Mouse (Mus musculus) hindbrain, postnatal 0 days (tissue): ENCODE results near the gene Hoxa4. TPM values are rescaled to one million over a fixed set of nuclear protein-coding genes. Genes with fewer than 3 reads are reported as not detected.

Experiments
- ATAC-seq: fragments of 200-750 bp; cut with Nextera tagmentation; 2 replicates; pipeline ENCODE4 v1.8.0; 2017; ENCODE audit warnings: mild to moderate bottlenecking, moderate TSS enrichment, moderate library complexity
- DNase-seq: peaks from one replicate; pipeline ENCODE4 v3.0.0-alpha.2; 2015; ENCODE audit warnings: low spot score
- H3K27ac ChIP-seq: fragments of 300-500 bp; sonication (generic); 2 replicates; pipeline ENCODE4 v1.5.1; 2014; ENCODE audit warnings: mild to moderate bottlenecking
- H3K27me3 ChIP-seq: fragments of 300-500 bp; sonication (generic); 2 replicates; pipeline ENCODE4 v1.6.1; 2014; ENCODE audit warnings: low read length, mixed read lengths; ENCODE audit not compliant: insufficient read depth
- H3K36me3 ChIP-seq: fragments of 300-500 bp; sonication (generic); 2 replicates; pipeline ENCODE4 v1.6.1; 2014; ENCODE audit warnings: low read length, mixed read lengths; ENCODE audit not compliant: insufficient read depth
- H3K4me1 ChIP-seq: fragments of 300-500 bp; sonication (generic); 2 replicates; pipeline ENCODE4 v1.6.1; 2014; ENCODE audit warnings: antibody characterized with exemption, low read length, mixed read lengths; ENCODE audit not compliant: insufficient read depth
- H3K4me2 ChIP-seq: fragments of 300-500 bp; sonication (generic); 2 replicates; pipeline ENCODE4 v1.6.1; 2014; ENCODE audit warnings: low read depth, mild to moderate bottlenecking, low read length, moderate library complexity, mixed read lengths
- H3K4me3 ChIP-seq: fragments of 300-500 bp; sonication (generic); 2 replicates; pipeline ENCODE4 v1.5.1; 2014; ENCODE audit warnings: low read length
- H3K9ac ChIP-seq: fragments of 300-500 bp; sonication (generic); replicated peaks from 2 replicates; pipeline ENCODE4 v1.6.1; 2014; ENCODE audit warnings: mild to moderate bottlenecking, low read length, moderate library complexity, mixed read lengths
- H3K9me3 ChIP-seq: fragments of 300-500 bp; sonication (generic); 2 replicates; pipeline ENCODE4 v1.6.1; 2016; ENCODE audit warnings: low read length, mixed read lengths
- CTCF ChIP-seq: IDR thresholded peaks from 2 replicates; pipeline ENCODE4 v1.5.1; 2016; ENCODE audit warnings: antibody characterized with exemption, control low read depth, low read depth
- WGBS: fragments of 180-500 bp; shearing (Covaris S2); extraction: QIAGEN DNeasy Blood & Tissue Kit; methylation state at CpG from one replicate; pipeline ENCODE4 v1.1.7; 2014; 5-methylcytosine and 5-hydroxymethylcytosine counted together
- polyA plus RNA-seq: library from polyadenylated mRNA; unstranded; fragments of >200 nt; fragmentation: Nextera tagmentation; extraction: Ambion mirVana; gene quantifications from 2 replicates; pipeline ENCODE4 v1.2.1, GENCODE M21; 2015
- total RNA-seq: library from RNA; depleted of rRNA; stranded (reverse); fragments of >200 nt; gene quantifications from 2 replicates; pipeline ENCODE4 v1.2.3, GENCODE M21; 2014

Gene Hoxa4
- total and polyA plus RNA-seq, 2 experiments from 2014 or later, result 4.8 to 12.0 TPM

GRCm38 (mm10) chr6:52170166-52170897 is 21.2 kb downstream of the Hoxa4 start:
- H3K4me3 ChIP-seq, result peak overlapping the region; percentile 9
- WGBS, result 3% methylated on average over 40 of the region's 40 CpGs
- no peaks in the 10 kb centered on the region for H3K9me3 ChIP-seq
- H3K27ac ChIP-seq, result peak overlapping the region; percentile 82
- TF ChIP-seq CTCF, result no peak
- H3K9ac ChIP-seq, result peak overlapping the region; percentile 40
- H3K4me2 ChIP-seq, result peak overlapping the region; percentile 93
- peaks cover 10% of the 10 kb centered on the region; the same call in 1 of the 2 replicates for H3K4me1 ChIP-seq
- H3K36me3 ChIP-seq, result no peaks in the 10 kb centered on the region
- peaks cover 54% of the 10 kb centered on the region for H3K27me3 ChIP-seq
- ATAC-seq (no peak), DNase-seq (peak; percentile 58)

GRCm38 (mm10) chr6:52169499-52170165 is 21.9 kb downstream of the Hoxa4 start:
- H3K4me1 ChIP-seq, result peaks cover 10% of the 10 kb centered on the region; the same call in 1 of the 2 replicates
- peak overlapping the region; percentile 93 for H3K4me2 ChIP-seq
- WGBS, result 7% methylated on average over 16 of the region's 16 CpGs

DNA sequence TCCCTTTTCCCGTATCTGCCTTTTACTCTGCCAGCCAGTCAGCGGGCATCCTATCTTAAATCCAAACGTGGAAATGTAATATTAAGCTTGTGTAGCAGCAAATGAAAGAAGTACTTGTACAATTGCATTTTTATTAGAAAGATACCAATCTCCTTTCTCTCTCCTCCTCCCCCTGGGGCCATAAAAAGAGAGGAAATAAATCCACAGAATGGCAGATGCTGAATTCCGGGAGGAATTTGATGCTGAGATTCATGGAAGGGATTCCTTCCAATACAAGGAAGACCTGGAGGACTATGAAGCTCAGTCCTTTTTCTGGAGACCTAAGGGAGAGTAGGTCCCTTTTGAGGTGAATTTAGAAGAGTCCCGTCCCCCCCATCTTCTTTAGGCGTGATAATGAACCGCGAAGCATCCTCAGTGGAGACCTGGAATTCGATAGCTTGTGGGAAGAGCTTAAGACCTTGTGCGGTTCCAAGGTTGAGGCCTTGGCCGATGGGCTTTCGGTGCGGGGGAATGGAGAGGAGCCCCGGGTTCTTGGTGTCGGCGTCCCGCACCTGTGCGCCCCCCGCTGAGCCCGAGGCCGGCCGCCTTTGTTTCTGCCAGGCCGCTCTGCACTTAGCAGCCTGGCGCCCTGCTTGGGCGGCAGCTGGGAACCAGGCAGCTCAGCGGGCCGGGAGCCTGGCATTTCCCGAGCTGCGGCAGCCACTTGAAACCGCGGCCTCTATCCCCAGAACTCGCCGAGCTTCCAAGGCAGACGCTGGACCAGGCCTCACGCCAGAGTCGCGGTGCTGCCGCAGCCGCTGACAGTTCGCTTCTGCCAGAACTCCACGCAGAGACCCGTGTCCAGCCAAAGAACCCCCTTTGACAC is 23.1 kb downstream of the Hoxa4 start:
- ATAC-seq, result no peak
- Histone ChIP-seq H3K4me3 (peak overlapping the region; percentile 37), H3K36me3 (no peaks in the 10 kb centered on the region), H3K27ac (peak overlapping the region; percentile 89), H3K4me1 (peaks cover 10% of the 10 kb centered on the region; the same call in 1 of the 2 replicates), H3K9me3 (no peaks in the 10 kb centered on the region), H3K4me2 (peak overlapping the region; percentile 93), H3K9ac (peak overlapping the region; percentile 67), H3K27me3 (peaks cover 43% of the 10 kb centered on the region)
- DNase-seq, result peak; percentile 46
- WGBS, result 2% methylated on average over 41 of the region's 42 CpGs
- no peak for TF ChIP-seq CTCF

More at GRCm38 (mm10) chr6:52169499-52170165, 21.9 kb downstream of the Hoxa4 start:
- no peak for TF ChIP-seq CTCF
- H3K4me3 ChIP-seq, result peak overlapping the region; percentile 9
- no peak for ATAC-seq
- H3K27me3 ChIP-seq, result peaks cover 47% of the 10 kb centered on the region
- DNase-seq, result peak; percentile 13
- peak overlapping the region; percentile 40 for H3K9ac ChIP-seq
- peak overlapping the region; percentile 82 for H3K27ac ChIP-seq
- no peaks in the 10 kb centered on the region for H3K36me3 ChIP-seq
- H3K9me3 ChIP-seq, result no peaks in the 10 kb centered on the region

DNA sequence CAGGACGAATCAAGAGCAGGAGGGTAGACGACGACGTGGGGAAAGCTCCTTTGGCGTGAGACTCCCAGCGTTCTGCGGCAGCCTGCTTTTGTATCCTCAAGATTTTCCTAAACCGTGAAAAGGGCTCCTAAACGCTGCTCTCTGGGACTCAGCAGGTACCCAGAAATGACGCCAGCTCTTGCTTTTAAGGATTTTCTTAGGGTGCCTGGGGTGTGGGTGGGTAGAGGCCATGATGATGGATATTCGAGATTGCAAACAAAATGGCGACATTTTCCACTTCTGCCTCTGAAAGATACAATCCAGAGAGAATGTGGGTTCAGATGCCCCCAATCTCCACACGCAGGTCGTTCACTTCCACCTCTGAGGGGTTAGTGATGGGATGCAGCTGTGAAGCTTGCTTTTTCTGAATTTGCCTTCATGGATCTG is 23.8 kb downstream of the Hoxa4 start:
- WGBS, result 7% methylated on average over 14 of the region's 14 CpGs
- Histone ChIP-seq H3K27me3 (peaks cover 41% of the 10 kb centered on the region), H3K27ac (peak overlapping the region; percentile 89), H3K4me1 (peaks cover 10% of the 10 kb centered on the region; the same call in 1 of the 2 replicates), H3K36me3 (no peaks in the 10 kb centered on the region), H3K9ac (peak overlapping the region; percentile 67), H3K4me3 (peak overlapping the region; percentile 37), H3K9me3 (no peaks in the 10 kb centered on the region), H3K4me2 (peak overlapping the region; percentile 93)
- TF ChIP-seq CTCF, result no peak
- no peak for ATAC-seq
- peak; percentile 62 for DNase-seq

DNA sequence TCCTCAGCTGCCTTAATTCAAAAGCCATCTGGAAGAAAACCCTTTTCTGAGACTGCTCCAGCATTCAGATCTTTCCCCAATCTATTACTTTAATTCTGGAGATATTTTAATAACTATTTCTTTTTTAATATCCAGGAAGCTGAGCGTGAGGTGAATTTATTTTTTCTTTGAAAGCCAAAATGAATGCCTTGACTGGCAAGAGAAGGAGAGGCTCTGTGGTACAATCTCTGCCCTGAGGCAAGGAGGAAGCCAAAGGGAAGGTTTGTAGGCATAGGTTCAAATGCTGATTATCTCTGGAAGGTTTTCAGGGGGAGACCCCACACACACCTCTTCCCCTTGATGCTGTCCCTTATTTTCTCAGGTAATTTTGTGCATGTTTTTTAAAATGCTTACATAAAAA is 24.4 kb downstream of the Hoxa4 start:
- peaks cover 41% of the 10 kb centered on the region for H3K27me3 ChIP-seq
- no peaks in the 10 kb centered on the region for H3K36me3 ChIP-seq
- H3K4me1 ChIP-seq, result peaks cover 10% of the 10 kb centered on the region; the same call in 1 of the 2 replicates
- peak overlapping the region; percentile 37 for H3K4me3 ChIP-seq
- peak overlapping the region; percentile 89 for H3K27ac ChIP-seq
- peak overlapping the region; percentile 67 for H3K9ac ChIP-seq
- DNase-seq (no peak), ATAC-seq (no peak)
- 11% methylated on average over 1 of the region's 1 CpGs for WGBS
- TF ChIP-seq CTCF, result no peak
- no peaks in the 10 kb centered on the region for H3K9me3 ChIP-seq
- H3K4me2 ChIP-seq, result peak overlapping the region; percentile 93

- peak overlapping the region; percentile 93 for H3K4me2 ChIP-seq
- peak overlapping the region; percentile 37 for H3K4me3 ChIP-seq
- H3K36me3 ChIP-seq, result no peaks in the 10 kb centered on the region
- H3K9ac ChIP-seq, result peak overlapping the region; percentile 67
- peak overlapping the region; percentile 89 for H3K27ac ChIP-seq
- H3K27me3 ChIP-seq, result peaks cover 40% of the 10 kb centered on the region
- peaks cover 10% of the 10 kb centered on the region; the same call in 1 of the 2 replicates for H3K4me1 ChIP-seq
- 9% methylated on average over 4 of the region's 4 CpGs for WGBS
- DNase-seq (peak; percentile 33), ATAC-seq (no peak)
- no peak for TF ChIP-seq CTCF
- no peaks in the 10 kb centered on the region for H3K9me3 ChIP-seq
Observed at GRCm38 (mm10) chr6:52166431-52167077, 25.0 kb downstream of the Hoxa4 start.
